Mouse (Mus musculus) adrenal gland (tissue): Measurements from ENCODE around the gene Rassf4.

Experiments
- intact Hi-C: fragments of 180-260 bp; cut with DNase I; formaldehyde crosslinking; loops from one replicate; pipeline ENCODE4 v1.15.1; 2025

Rassf4 gene

DNA sequence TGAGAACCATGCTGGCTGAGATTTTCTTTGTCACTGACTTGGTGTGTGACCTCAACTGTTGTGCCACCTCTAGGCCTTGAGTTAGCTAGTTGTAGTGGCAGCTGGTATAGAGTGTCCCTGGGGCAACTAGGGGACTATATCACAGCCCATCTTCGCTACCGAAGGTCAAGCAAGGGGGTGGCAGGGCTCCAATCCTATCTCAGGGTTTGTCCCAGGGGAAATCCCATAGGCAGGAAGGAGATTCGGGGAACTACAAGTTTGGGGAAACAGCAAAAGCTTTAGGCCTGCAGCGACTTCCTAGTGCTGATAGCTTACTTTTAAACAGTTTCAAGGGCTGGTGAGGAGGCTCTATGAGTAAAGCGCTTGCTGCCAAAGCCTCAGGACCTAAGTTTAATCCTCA, 1.4 kb downstream of the Rassf4 start:
- intact Hi-C loops, result no loop called here

GRCm38 (mm10) chr6:116671768-116672167, 2.0 kb downstream of the Rassf4 start:
- intact Hi-C loops, result no loop called here

DNA sequence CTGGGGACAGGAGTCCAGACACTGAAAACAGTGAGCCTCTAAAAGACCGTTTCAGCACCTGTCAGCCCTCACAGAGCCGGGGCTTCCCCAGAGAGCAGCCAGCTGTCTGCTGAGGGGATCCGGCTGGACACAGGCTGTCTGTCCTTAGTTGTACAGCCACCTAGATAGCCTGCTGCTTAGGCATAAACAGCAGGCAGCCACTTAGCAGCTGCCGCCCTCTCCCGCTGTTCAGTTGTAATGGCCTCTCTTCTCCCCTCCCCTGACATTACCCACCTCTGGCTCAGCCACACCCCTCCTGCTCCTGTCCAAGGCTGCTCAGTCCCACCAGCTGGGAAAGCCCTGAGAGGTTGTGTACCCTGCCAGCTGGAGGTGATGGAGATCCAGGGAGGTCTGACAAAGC, 2.7 kb downstream of the Rassf4 start:
- intact Hi-C loops, result no loop called here

DNA sequence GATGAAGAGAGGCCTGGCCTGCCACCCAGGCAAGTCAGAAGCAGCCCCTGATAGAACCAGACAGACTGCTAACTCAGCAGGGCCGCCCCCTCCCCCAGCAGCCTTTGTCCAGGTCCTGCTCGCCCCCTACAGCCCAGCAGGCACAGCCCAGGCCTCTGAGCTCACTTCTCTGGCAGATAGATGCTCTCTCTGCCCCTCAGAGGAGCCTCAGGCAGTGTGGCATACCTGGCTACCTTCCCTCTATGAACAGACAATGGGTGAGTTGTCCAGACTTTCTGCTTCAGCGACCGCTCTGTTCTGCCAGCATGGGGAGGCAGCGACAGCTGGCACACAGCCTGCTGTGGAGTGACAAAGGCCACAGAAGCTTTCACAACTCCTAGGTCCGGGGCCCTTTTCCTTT, 3.6 kb downstream of the Rassf4 start:
- intact Hi-C loops, result no loop called here

DNA sequence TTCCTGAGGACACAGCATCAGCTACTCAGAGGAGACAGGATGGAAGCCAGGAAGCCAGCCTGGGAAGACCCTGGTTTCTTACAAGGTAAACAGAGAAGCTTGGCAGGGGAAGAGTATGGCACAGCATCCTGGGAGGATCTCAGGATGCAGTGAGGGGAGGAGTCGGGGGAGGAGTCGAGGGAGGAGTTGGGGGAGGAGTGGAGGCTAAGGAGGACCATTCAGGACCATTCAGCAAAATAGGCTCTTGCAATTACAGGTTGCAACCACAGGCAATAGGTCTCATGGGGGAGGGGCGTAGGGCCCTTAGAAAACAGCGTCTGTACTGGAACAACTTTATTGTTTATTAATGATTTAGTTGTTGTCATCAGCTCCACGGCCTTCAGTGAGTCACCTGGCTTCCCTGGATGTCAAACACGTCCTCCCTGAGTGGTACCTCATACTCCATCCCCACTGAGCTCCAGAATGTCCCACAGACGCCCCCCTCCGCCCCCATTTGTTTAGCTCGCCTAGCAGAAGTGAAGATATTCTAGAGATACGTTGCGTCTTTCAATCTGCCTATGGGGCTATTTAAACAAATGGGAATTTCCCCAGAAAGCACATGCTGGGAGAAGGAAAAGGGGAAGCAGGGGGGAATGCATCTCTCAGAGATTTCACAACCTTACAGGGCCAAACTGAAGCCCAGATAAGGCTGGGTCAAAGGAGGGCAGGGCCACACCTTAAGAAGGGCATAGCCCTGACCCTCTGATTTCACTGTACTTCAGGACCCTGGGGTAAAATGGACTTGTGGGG, 4.9 kb downstream of the Rassf4 start:
- intact Hi-C loops, result no loop called here

GRCm38 (mm10) chr6:116667382-116667781, 6.4 kb downstream of the Rassf4 start:
- intact Hi-C loops, result no loop called here

GRCm38 (mm10) chr6:116666892-116667291, 6.9 kb downstream of the Rassf4 start:
- intact Hi-C loops, result no loop called here

- intact Hi-C loops, result no loop called here
Observed at GRCm38 (mm10) chr6:116666085-116666750, 7.5 kb downstream of the Rassf4 start.

DNA sequence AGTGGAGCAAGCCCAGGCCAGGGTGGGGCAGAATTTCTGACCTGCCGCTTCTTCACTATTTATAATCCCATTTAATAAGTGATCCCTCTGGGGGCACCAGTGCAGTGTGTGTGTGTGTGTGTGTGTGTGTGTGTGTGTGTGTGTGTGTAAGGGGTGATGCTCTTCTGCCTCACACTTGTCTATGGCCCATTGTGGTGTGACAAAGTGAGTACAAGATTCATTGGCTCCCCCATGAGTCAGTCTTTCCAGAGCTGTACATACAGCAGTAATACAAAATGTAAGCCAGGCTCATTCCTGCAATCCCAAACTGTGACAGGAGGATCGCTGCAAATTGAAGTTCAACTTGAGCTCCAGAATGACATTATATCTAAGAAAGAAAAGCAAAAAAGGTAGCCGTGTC, 8.9 kb downstream of the Rassf4 start:
- intact Hi-C loops, result no loop called here

DNA sequence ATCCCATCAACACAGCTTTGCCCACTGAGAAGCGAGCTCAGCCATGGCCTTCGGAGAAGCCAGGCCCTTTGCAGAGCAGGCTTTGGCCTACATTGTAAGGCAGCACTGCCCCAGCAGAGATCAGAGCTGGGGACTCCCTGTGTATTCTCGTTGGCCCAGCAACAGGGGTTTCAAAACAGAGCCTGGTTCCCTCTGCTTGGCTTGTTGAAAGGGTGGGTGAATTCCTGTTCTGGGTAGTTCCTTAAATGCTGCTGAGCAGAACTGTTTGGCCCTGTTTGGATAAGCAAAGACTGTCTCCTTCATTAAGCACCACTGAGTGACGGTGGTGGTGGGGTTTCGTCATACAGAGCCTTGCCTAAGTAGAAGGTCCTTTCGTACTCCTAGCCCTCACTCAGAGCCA, 9.7 kb downstream of the Rassf4 start:
- intact Hi-C loops, result no loop called here

GRCm38 (mm10) chr6:116663364-116663763, 10.4 kb downstream of the Rassf4 start:
- intact Hi-C loops, result no loop called here

- intact Hi-C loops, result loop anchor here (5.0 kb wide), 2 partner anchors 43 to 113 kb away; no protein-coding TSS in a partner anchor
Observed at GRCm38 (mm10) chr6:116653684-116654454, 19.9 kb downstream of the Rassf4 start.

DNA sequence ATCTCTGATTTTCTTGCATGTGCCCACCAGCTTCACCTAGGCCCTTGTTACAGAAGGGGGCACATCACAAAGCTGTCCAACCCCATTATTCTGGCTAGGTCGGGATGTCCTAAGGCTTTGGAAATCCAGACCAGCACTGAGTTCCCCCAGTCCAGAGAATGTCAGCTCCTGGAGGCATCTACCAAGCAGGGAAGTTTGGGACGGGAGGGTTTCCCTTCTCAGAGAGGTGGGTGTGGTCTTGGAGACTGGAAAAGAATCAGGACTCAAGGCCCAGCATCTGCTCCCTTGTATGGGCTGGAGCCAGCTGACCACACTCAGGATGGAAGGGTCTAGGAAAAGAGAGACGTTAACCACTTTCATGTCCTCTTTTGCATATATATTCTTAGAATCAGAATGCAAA, 20.6 kb downstream of the Rassf4 start:
- intact Hi-C loops, result loop anchor here (5.0 kb wide), 2 partner anchors 44 to 114 kb away; no protein-coding TSS in a partner anchor

DNA sequence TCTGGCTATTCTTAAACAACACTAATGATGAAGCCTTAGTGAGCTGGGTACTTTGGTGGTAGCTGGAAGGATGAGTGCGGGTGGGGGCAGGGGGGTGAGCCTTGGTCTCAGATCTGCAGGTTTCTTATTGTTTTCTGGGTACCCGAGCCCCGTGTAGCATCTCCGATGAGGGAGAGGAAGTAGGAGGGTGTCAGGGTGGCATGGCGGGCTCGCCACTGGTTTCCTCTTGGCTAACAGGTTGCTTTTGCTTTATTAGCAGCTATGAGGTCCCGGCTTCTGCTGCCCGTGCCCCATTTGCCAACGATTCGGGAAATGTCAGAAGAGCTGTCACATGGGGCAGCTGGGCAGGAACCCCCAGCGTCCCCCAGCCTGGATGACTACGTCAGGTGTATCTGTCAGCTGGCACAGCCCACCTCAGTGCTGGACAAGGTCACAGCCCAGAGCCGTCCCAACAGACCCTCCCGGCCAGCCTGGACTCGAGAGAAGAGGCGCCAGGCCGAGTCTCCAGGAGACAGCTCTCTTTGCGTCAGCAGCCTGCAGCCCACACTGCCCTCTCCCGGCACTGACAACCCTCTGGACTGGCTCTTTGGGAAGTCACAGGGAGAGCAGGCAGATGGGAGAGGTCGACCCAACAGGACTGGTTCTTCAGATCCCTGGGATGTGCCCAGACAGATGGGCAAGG, 22.2 kb downstream of the Rassf4 start:
- intact Hi-C loops, result loop anchor here (5.0 kb wide), 2 partner anchors 46 to 116 kb away; no protein-coding TSS in a partner anchor

DNA sequence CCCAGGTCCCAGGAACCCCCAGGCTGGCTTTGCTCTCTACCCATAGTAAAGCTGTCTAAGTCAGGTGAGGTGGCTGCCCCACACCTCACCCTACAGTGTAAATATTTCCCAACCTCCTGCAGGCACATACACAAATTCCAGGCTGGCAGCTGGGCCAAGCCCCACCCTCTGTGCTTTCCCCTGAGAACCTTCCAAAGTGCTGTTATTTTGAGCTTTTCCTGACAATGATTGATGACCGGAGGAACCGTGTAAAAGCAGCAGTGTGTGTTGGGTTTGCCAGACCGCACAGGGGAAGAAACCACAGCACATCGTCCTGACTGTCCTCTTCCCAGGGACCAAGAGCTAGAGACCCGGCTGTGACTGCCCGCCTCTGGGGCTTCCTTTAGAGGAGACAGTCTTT, 23.3 kb downstream of the Rassf4 start, which contains the start of gene Depp1:
Gene Depp1 (plus strand): TSS at position 204 of the 400 bp plus-strand sequence.
- intact Hi-C loops, result loop anchor here (5.0 kb wide), 2 partner anchors 47 to 117 kb away; no protein-coding TSS in a partner anchor

- intact Hi-C loops, result loop anchor here (5.0 kb wide), 2 partner anchors 47 to 117 kb away; no protein-coding TSS in a partner anchor
Observed at GRCm38 (mm10) chr6:116649811-116650210, 23.9 kb downstream of the Rassf4 start.

DNA sequence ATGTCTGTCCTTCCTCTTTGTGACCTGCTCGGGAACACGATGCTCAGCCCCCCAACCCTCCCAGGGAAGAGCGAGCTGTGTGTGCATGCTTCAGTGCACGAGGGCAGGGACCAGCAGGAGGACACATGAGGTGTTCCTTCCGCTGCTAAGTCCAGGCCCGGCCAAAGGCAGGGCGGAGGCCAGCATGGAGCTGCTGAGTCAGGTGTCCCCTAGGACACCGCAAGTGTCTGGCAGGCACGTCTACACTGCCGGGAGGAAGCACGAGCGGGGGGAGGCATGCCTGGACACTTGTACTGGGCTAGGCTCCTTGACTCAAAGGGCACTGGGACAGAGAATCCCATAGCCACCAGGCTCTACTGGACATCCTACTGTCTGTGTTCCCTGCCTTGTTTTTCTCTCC, 26.0 kb downstream of the Rassf4 start:
- intact Hi-C loops, result no loop called here

DNA sequence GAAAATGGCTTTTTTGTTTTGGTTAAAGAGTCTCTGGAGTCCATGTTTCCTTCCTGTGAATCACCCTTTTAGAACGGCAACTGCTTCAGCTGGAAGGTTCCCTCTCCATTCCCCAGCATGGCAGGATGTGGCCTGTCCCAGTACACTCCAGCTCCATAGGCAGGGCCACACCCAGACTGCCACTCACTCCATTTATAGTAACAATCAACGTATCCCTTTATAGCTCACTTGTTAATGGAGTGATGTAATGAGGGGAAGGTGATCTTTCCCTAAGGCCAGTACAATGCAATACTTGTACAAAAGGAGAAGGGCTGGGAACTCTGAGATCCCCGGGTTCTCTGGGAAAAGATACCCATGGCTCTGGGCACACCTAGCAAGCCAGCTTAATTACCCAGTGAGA, 29.4 kb downstream of the Rassf4 start:
- intact Hi-C loops, result no loop called here

DNA sequence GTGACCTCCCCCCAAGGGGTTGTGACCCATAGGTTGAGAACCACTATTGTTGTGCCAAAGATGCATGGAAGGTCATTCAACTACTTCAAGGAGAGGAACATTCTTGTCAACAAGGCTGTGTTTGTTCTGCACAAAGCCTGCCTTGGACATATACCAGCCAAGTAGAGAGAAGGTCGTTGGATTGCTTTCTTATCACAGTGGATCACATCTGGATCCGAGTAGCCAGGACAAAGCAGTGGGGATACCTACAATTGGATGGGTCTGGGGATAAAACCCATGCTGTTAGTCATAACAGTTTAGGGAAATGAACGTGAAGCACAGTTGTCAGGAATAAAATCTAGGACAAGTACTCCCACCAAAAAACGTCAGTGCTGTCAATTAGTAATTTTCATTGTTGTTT, 29.9 kb downstream of the Rassf4 start:
- intact Hi-C loops, result no loop called here

DNA sequence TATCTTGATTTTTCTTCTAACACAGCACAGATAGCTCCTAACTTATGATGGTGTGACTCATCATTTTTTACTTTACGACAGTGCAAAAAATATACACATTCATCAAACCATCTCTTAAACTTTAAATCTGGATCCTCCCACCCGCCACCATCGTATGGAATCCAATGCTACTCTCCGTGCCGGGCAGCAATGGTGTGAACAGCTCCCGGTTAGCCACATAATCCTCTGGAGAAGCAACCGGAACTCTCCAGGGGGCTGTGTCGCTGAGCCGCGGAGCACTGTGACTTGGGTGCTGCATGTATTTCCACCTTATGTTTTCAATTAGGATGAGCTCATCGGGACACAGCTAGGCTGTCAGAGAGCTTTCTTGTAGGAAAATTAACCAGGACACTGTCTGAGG, 30.8 kb downstream of the Rassf4 start:
- intact Hi-C loops, result no loop called here

- intact Hi-C loops, result loop anchor here (10.0 kb wide), 1 partner anchor 1185 kb away; no protein-coding TSS in a partner anchor
Observed at GRCm38 (mm10) chr6:116639663-116640062, 34.1 kb downstream of the Rassf4 start.
